Mouse (Mus musculus) heart, embryonic 11.5 days (tissue): ENCODE measurements around the gene Hs6st1. TPM values are rescaled to one million over a fixed set of nuclear protein-coding genes. Genes with fewer than 3 reads are reported as not detected.

ENCODE experiments used
- ATAC-seq: fragments of 200-750 bp; cut with Nextera tagmentation; replicated peaks from 2 replicates; pipeline ENCODE4 v1.8.0; 2017; ENCODE audit warnings: moderate library complexity; ENCODE audit not compliant: insufficient number of reproducible peaks, low FRiP score, low TSS enrichment
- H3K27ac ChIP-seq: fragments of 300-500 bp; sonication (generic); 2 replicates; pipeline ENCODE4 v1.5.1; 2014; ENCODE audit warnings: mild to moderate bottlenecking, low read depth, low read length
- H3K27me3 ChIP-seq: fragments of 300-500 bp; sonication (generic); 2 replicates; pipeline ENCODE4 v1.6.1; 2014; ENCODE audit warnings: mild to moderate bottlenecking, low read length, mixed read lengths; ENCODE audit not compliant: control insufficient read depth, insufficient read depth
- H3K36me3 ChIP-seq: fragments of 300-500 bp; sonication (generic); 2 replicates; pipeline ENCODE4 v1.6.1; 2014; ENCODE audit warnings: mild to moderate bottlenecking, low read length, moderate library complexity, mixed read lengths; ENCODE audit not compliant: control insufficient read depth, insufficient read depth
- H3K4me1 ChIP-seq: fragments of 300-500 bp; sonication (generic); 2 replicates; pipeline ENCODE4 v1.6.1; 2014; ENCODE audit warnings: low read length; ENCODE audit not compliant: control insufficient read depth, insufficient read depth
- H3K4me2 ChIP-seq: fragments of 300-500 bp; sonication (generic); 2 replicates; pipeline ENCODE4 v1.6.1; 2014; ENCODE audit warnings: mild to moderate bottlenecking, moderate library complexity
- H3K4me3 ChIP-seq: fragments of 300-500 bp; sonication (generic); 2 replicates; pipeline ENCODE4 v1.5.1; 2014; ENCODE audit warnings: low read depth, low read length
- H3K9ac ChIP-seq: fragments of 300-500 bp; sonication (generic); 2 replicates; pipeline ENCODE4 v1.6.1; 2014; ENCODE audit warnings: mild to moderate bottlenecking, low read depth, low read length, moderate library complexity
- H3K9me3 ChIP-seq: fragments of 300-500 bp; sonication (generic); replicated peaks from 2 replicates; pipeline ENCODE4 v1.6.1; 2016; ENCODE audit warnings: low read length; ENCODE audit not compliant: control insufficient read depth
- WGBS: fragments of 180-500 bp; shearing (Covaris S2); extraction: QIAGEN DNeasy Blood & Tissue Kit; methylation state at CpG from one replicate; pipeline ENCODE4 v1.1.7; 2014; ENCODE audit not compliant: insufficient replicate concordance; 5-methylcytosine and 5-hydroxymethylcytosine counted together
- polyA plus RNA-seq: library from polyadenylated mRNA; unstranded; fragments of >200 nt; fragmentation: Nextera tagmentation; extraction: Ambion mirVana; gene quantifications from 2 replicates; pipeline ENCODE4 v1.2.1, GENCODE M21; 2014

Hs6st1 gene
- polyA plus RNA-seq, 1 experiment from 2014 or later = 12.6 TPM

DNA sequence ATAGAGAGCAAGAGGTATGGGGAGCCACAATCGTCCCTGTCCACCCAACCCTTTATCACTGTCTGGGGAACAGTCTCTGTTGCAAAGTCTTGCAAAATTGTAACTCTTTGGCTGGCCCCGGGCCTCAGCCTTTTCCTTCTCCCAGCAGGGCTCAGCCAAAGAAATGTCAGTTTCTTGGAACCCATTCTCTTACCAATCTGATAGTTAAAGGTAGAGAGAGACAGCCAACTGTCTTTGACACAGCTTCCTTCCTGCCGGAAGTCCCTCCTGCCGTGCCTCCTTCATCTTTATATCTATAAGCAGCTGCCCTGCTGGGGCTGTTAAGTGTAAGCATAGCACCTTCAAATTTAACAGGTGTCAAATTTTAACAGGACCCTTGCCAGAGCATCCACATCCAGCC lies 63.0 kb downstream of the Hs6st1 start:
- no peak overlapping the region for H3K4me3 ChIP-seq
- H3K4me2 ChIP-seq = no peak overlapping the region
- no peak overlapping the region for H3K9ac ChIP-seq
- H3K4me1 ChIP-seq = peaks cover 24% of the 10 kb centered on the region
- no peaks in the 10 kb centered on the region for H3K9me3 ChIP-seq
- H3K36me3 ChIP-seq = no peaks in the 10 kb centered on the region
- no peak for ATAC-seq
- WGBS = 45% methylated on average over 4 of the region's 4 CpGs
- no peak overlapping the region for H3K27ac ChIP-seq
- H3K27me3 ChIP-seq = no peaks in the 10 kb centered on the region

GRCm38 (mm10) chr1:36131766-36132165 lies 63.6 kb downstream of the Hs6st1 start:
- WGBS = 50% methylated on average over 8 of the region's 8 CpGs
- Histone ChIP-seq H3K9ac (no peak overlapping the region), H3K27me3 (no peaks in the 10 kb centered on the region), H3K9me3 (no peaks in the 10 kb centered on the region), H3K27ac (no peak overlapping the region), H3K4me3 (no peak overlapping the region), H3K4me1 (peaks cover 24% of the 10 kb centered on the region), H3K4me2 (0 out of 2 replicates have a peak overlapping the region, but pooled peaks have one; percentile 25), H3K36me3 (no peaks in the 10 kb centered on the region)
- ATAC-seq = no peak

DNA sequence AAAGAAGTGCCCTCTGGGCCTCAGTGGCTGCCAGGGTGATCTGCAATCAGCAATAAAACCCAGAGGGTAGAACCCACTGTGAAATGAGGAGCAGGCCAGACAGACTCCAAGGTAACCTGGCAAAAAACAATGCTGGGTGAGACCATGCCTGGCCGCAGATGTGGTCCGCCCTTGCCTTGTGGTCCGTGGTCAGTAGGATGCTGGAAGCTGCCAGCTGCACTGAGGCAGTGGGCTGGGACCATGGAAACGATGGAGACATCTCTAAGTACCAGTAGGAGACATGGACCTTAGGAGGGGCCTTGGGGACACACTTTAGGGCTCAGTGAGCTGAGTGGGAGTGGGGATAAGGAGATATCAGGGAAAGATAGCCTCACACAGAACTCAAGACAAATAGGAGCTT lies 64.0 kb downstream of the Hs6st1 start:
- H3K27me3 ChIP-seq = no peaks in the 10 kb centered on the region
- no peaks in the 10 kb centered on the region for H3K36me3 ChIP-seq
- H3K9ac ChIP-seq = no peak overlapping the region
- H3K4me2 ChIP-seq = 0 out of 2 replicates have a peak overlapping the region, but pooled peaks have one; percentile 25
- no peaks in the 10 kb centered on the region for H3K9me3 ChIP-seq
- no peak overlapping the region for H3K4me3 ChIP-seq
- ATAC-seq = no peak
- 59% methylated on average over 4 of the region's 4 CpGs for WGBS
- peaks cover 24% of the 10 kb centered on the region for H3K4me1 ChIP-seq
- H3K27ac ChIP-seq = no peak overlapping the region

DNA sequence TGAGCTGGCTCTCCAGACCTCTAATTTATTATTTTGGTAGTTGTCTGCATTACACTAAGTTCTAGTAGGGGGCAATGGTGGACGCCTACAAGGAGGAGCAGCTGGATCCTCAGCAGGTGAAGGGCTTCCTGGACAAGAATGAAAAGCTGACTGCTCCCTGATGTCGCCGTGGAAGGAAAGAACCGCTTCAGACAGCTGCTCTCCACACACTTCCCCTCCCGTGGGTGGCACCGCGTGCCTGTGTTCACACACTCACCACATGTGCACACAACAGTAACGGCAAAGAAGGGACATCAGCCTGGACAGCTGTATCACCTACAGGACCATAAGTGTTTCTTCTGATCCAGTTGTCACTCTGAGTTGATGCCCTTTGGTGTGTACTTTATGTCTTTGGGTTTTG lies 64.8 kb downstream of the Hs6st1 start:
- H3K4me3 ChIP-seq = no peak overlapping the region
- no peaks in the 10 kb centered on the region for H3K36me3 ChIP-seq
- ATAC-seq = no peak
- 69% methylated on average over 8 of the region's 8 CpGs for WGBS
- H3K27ac ChIP-seq = 0 out of 2 replicates have a peak overlapping the region, but pooled peaks have one; percentile 6
- H3K4me1 ChIP-seq = peaks cover 24% of the 10 kb centered on the region
- no peaks in the 10 kb centered on the region for H3K9me3 ChIP-seq
- no peak overlapping the region for H3K9ac ChIP-seq
- no peak overlapping the region for H3K4me2 ChIP-seq
- H3K27me3 ChIP-seq = no peaks in the 10 kb centered on the region

- no peak overlapping the region for H3K4me3 ChIP-seq
- WGBS = 49% methylated on average over 3 of the region's 3 CpGs
- H3K9ac ChIP-seq = no peak overlapping the region
- no peaks in the 10 kb centered on the region for H3K9me3 ChIP-seq
- no peaks in the 10 kb centered on the region for H3K27me3 ChIP-seq
- no peak overlapping the region for H3K27ac ChIP-seq
- ATAC-seq = no peak
- peaks cover 24% of the 10 kb centered on the region for H3K4me1 ChIP-seq
- no peaks in the 10 kb centered on the region for H3K36me3 ChIP-seq
- H3K4me2 ChIP-seq = no peak overlapping the region
Measured at GRCm38 (mm10) chr1:36133647-36134046, 65.4 kb downstream of the Hs6st1 start.

DNA sequence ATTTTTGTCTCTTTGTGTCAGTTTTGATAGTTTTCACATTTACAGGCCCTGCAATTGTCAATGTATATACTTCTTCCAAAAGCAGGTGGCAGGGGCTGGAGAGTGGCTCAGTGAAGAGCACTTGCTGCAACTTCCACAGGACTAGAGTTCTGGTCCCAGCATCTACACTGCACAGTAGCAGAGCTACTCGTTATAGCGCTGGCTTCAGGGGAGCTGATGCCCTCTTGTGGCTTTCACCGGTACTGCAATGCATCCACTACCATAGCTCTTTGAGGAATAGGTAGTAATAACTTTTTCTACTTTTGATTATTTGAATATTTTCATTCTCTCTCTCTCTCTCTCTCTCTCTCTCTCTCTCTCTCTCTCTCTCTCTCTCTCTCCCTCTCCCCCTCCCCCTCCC lies 66.4 kb downstream of the Hs6st1 start:
- H3K27ac ChIP-seq = no peak overlapping the region
- ATAC-seq = no peak
- no peaks in the 10 kb centered on the region for H3K27me3 ChIP-seq
- H3K4me1 ChIP-seq = peaks cover 22% of the 10 kb centered on the region
- WGBS = 0% methylated on average over 3 of the region's 3 CpGs
- no peak overlapping the region for H3K9ac ChIP-seq
- no peaks in the 10 kb centered on the region for H3K9me3 ChIP-seq
- no peak overlapping the region for H3K4me2 ChIP-seq
- H3K4me3 ChIP-seq = no peak overlapping the region
- no peaks in the 10 kb centered on the region for H3K36me3 ChIP-seq

DNA sequence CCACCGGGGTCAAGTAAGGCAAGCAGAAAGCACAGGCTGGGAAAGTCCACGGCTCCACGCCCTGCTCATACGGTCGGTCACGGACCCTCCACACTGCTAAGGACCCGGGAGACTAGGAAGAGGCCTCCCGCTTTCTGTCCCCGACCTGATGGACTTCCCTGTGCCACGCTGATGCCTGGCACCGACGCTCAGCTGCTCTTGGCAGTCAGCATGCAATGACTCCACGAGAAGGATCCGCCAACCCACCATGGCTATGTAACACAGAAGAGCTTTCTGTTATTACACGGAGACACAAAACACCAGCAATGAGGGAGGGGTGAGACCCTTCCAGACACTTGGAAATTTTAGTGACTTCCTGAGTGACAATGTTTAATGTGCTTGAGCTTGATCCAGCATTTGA lies 72.1 kb downstream of the Hs6st1 start:
- Histone ChIP-seq H3K27ac (no peak overlapping the region), H3K27me3 (no peaks in the 10 kb centered on the region), H3K4me2 (no peak overlapping the region), H3K9ac (no peak overlapping the region), H3K4me3 (no peak overlapping the region), H3K9me3 (no peaks in the 10 kb centered on the region), H3K4me1 (no peaks in the 10 kb centered on the region), H3K36me3 (peaks cover 6% of the 10 kb centered on the region)
- no peak for ATAC-seq
- 94% methylated on average over 15 of the region's 15 CpGs for WGBS

- no peaks in the 10 kb centered on the region for H3K27me3 ChIP-seq
- no peak overlapping the region for H3K4me2 ChIP-seq
- no peak overlapping the region for H3K27ac ChIP-seq
- no peaks in the 10 kb centered on the region for H3K4me1 ChIP-seq
- peaks cover 15% of the 10 kb centered on the region for H3K36me3 ChIP-seq
- no peak overlapping the region for H3K9ac ChIP-seq
- no peak overlapping the region for H3K4me3 ChIP-seq
- WGBS = 22% methylated on average over 1 of the region's 1 CpGs
- ATAC-seq = no peak
- no peaks in the 10 kb centered on the region for H3K9me3 ChIP-seq
Measured at GRCm38 (mm10) chr1:36145050-36145449, 76.8 kb downstream of the Hs6st1 start.

GRCm38 (mm10) chr1:36148809-36149208 lies 80.6 kb downstream of the Hs6st1 start:
- no peak overlapping the region for H3K4me2 ChIP-seq
- no peak overlapping the region for H3K9ac ChIP-seq
- WGBS = 74% methylated on average over 2 of the region's 2 CpGs
- no peak for ATAC-seq
- no peaks in the 10 kb centered on the region for H3K27me3 ChIP-seq
- H3K36me3 ChIP-seq = peaks cover 21% of the 10 kb centered on the region
- H3K4me1 ChIP-seq = no peaks in the 10 kb centered on the region
- H3K27ac ChIP-seq = no peak overlapping the region
- no peaks in the 10 kb centered on the region for H3K9me3 ChIP-seq
- no peak overlapping the region for H3K4me3 ChIP-seq
